Mouse (Mus musculus): ENCODE measurements around the gene Trim30b.
"Not testable (repeated sequence)": the region's sequence is repeated elsewhere in the genome, so short reads cannot be mapped to it uniquely, and the experiment has no call there.

Gene Trim30b

DNA sequence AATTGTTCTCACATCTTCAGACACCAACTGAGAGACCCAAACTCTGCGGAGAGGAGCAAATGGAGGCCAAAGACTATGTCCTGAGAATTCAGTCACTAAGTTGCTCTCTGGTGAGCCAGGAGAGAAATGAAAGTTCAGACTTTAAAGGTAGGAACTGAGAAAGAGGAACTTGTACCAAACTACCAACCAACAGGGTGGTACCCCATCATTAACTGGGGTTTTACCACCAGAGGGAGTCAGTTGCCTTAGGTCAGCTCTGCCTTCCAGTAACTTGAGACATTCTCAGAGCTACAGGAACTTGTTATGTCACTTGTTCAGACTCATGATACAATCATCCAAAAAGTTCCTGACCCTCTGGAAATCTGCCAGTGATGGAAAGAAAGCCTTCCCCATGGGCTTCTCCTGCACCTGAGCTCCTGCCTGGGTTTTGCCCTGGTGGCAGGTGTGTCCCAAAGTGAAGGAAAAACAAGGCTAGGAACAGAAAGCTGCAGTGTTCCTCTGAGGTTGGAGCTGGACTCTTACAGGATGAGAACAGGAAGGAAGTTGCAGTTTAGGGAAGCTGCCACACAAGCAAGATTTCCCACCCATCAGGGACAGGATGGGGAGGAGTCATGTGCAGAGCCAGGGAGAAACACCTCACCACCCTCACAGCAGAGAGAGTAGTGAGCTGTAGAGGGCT is at the start of gene Trim30b:
Trim30b (minus strand) TSS at position 149 of the 679 bp plus-strand sequence.
- DNase-seq (ENCODE audit: low spot score in 2 of 2) = peak in 1 of 2 experiments; percentile 10

DNA sequence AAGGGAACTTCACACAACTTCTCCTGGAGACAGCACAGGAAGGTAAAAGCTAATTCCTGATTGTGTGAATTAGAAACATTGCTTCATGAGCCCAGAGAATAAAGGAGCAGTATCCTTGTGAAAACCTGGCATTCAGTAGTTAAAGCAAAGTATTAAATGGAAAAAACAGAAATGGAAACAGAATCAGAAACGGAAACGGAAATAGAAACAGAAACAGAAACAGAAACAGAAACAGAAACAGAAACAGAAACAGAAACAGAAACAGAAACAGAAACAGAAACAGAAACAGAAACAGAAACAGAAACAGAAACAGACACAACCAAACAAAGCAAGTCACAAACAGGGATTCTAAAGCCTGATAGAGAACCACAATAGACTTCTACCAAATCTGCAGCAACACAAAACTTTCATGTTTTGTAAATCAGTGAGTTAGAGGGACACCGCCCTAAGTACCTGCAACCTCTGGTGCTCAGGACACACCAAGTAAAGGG is 34.8 kb upstream of the Trim30b start:
- no peak for DNase-seq (ENCODE audit: low spot score in 2 of 2)

DNA sequence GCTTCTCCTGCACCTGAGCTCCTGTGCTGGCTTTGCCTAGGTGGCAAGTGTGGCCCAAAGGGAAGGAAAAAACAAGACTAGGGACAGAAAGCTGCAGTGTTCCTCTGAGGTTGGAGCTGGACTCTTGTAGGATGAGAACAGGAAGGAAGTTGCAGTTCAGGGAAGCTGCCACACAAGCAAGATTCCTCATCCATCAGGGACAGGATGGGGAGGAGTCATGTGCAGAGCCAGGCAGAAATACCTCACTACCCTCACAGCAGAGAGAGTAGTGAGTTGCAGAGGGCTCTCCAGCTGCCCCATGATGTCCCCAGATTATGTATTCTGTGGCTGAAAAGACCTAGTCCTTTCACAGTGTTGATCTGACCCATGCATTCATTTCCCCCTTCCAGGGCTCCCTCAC is 31.5 kb upstream of the Trim30b start:
- DNase-seq (ENCODE audit: low spot score in 2 of 2) = no peak

DNA sequence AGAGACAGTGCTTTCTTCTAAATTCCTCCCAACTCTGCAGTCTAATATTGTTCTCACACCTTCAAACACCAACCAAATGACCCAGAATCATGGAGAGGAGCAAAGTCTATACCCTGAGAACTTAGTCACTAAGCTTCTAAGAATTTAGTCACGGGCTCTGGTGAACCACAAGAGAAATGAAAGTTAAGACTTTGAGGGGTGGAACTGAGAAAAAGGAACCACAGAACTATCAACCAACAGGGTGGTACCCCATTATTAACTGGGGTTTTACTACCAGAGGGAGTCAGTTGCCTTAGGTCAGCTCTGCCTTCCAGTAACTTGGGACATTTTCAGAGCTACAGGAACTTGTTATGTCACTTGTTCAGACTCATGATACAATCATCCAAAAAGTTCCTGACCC is 31.0 kb upstream of the Trim30b start, which contains the start of gene Trim30c:
Trim30c (minus strand) TSS at position 140 of the 400 bp plus-strand sequence.
- no peak for DNase-seq (ENCODE audit: low spot score in 2 of 2)

DNA sequence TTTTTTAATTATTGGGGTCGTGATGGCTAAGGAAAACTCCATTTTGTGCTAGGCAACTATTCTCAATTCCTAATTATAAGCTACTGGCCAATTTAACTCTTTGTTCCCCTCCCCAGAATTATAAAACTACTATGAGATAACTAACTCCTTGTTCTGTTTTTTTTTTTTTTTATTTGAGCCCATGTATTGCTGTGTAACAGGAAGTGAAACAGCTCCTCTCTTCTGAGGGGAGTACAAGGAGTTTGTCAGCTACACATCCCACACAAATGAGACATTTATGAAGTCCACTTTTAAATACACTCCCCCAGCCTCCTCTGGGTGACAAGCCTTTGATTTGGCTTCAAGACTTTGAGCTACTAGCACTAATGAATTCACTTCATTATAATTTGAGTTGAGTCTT is 28.8 kb upstream of the Trim30b start:
- no peak for DNase-seq (ENCODE audit: low spot score in 2 of 2)

DNA sequence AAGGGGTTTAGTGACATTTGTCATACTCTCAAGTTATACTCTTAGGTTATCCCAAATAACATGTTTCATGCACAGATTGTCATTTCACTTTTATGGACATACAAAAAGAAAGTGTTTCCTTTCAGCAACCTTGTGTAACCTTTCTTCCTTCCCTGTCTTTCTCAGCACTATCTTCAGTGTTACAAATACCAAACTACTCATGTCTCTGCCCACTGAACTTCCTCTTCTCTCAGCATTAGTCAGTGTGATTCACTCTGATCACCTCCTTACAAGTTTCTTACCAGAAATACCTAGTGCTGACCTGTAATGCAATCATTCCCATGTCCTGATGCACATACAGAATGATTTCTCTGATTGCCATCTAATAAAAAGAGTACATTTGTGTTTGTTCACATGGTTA is 3.3 kb downstream of the Trim30b start:
- DNase-seq (ENCODE audit: low spot score in 2 of 2) = no peak

DNA sequence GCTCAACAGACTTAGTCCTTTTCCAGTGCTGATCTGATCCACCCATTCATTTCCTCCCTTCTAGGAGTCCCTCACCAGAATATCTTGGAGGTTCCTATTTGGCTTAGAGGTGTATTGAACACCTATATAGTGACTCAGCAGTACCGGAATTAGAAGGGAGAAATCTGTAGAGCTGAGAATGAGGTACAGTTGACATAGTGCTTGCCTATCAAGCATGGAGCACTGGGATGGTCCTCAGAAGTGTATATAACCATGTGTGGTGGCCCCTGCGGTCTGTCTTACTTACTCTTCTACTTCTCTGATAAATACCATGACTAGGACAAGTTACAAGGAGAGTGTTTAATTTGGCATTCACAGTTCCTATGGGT is 16.1 kb downstream of the Trim30b start:
- DNase-seq (ENCODE audit: low spot score in 2 of 2) = no peak

DNA sequence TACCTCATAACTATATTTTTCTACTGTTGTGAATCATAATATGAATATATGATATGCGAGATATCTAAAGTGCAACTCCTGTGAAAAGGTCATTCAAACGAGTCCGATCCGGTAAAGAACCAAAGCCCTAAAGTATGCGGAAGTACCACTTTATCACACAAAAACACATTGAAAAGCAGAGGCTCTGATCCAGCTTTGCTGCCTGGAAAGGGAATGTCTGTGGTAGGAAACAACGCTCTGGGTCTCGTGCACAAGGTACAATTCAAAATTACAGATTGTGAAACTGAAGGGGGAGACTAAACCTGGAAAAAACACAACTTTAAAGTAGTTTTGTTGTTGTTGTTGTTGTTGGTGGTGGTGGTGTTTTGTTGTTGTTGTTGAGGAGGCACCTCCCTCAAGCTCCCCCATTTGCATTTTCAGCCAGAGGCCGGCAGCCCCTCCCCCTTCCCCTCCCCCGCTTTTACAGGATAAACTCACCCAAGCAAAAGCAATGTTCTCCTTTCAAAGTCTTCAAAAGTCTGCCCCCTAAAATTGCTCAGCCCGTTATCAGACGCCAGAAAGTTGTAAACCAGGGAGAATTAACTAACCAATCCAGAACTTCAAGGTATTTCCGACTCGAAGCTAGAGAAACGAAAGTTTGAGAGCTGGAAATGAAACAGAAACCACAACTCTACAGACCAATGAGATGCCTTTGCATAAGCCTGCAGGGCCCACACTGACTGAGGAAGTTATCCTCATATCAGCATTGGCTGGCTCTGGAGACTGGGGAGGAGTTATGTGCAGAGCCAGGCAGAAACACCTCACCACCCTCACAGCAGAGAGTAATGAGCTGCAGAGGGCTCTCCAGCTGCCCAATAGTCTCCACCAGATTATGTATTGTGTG is 16.7 kb downstream of the Trim30b start, which contains the start of gene Trim12c:
Trim12c (minus strand) TSS at position 646 of the 883 bp plus-strand sequence.
- DNase-seq (ENCODE audit: low spot score in 2 of 2) = peak in 1 of 2 experiments; percentile 11

DNA sequence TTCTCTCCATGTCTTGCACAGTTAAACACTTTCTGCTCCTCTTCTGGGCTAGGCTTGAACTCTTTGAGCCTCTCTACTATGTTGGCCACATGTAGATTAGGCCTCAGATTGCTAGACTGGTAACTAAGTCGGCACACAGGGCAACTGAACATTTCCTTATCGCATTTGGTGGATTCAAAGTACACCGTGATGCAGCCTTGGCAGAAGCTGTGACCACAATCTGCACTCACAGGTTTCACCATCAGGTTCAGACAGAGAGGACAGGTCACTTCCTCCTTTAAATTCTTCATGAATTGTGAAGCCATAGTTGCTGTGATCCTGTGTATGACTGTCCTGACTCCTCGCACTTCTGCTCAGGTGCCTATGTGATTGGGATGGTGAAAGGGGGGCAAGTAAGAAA is 21.6 kb downstream of the Trim30b start:
- not testable (repeated sequence) for DNase-seq (ENCODE audit: low spot score in 2 of 2)

DNA sequence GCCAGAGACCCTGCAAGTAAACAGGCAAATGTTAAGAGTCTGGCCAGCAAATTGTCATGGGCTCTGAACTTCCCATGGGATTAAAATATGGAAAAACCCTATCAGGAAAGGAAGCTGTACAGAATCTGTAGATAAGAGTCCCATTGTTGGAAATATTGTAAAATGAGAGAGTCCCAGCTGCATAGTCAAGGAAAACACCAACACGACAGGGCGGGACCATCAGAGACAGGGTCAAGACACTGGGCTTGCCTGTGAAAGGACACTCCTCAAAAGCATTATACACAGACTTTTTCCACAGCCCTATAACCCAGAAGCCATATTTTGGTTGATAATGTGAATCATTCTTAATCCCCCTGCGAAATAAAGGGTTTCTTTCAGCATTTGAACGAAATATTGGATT is 28.9 kb downstream of the Trim30b start:
- not testable (repeated sequence) for DNase-seq (ENCODE audit: low spot score in 2 of 2)

DNA sequence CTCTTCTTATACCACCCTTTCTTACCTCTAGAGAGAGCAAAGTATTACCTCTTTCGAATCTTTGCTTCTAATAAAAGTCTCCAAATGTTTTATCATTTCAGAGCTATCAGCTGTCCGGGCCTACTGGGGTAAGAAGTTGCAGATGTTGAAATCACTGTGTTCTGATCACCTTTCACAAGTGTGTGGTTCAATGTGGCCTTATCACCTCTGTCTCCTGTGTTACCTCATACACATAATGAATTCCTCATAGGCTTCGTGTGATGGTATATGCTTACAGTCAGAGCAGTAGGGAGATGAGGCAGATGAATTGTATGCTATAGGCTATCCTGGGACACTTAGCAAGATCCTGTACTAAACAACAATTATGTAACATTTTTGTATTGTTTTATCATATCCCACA is 34.1 kb downstream of the Trim30b start:
- DNase-seq (ENCODE audit: low spot score in 2 of 2) = not testable (repeated sequence)

DNA sequence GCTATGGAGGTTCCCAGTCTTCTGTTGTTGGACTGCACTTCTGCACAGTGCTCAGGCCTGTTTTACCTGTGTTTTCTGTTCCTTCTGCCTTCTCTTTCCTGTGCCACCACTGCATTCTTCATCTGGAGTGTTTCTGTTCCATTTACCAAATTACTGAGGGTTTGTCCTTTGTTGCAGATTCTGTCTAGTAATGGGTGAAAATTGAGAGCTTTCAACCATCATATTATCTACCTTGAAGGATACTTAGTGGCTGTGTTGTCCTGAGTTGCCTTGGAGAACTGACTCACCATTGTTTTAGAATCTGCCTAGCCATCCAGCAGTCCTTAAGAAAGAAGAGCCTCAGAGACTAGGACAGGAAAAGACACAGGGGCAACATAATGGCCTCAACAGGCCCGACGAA is 40.5 kb downstream of the Trim30b start, which contains the start of gene Trim34b:
Trim34b (plus strand) TSS at position 301 of the 400 bp plus-strand sequence.
- DNase-seq (ENCODE audit: low spot score in 2 of 2) = not testable (repeated sequence)

DNA sequence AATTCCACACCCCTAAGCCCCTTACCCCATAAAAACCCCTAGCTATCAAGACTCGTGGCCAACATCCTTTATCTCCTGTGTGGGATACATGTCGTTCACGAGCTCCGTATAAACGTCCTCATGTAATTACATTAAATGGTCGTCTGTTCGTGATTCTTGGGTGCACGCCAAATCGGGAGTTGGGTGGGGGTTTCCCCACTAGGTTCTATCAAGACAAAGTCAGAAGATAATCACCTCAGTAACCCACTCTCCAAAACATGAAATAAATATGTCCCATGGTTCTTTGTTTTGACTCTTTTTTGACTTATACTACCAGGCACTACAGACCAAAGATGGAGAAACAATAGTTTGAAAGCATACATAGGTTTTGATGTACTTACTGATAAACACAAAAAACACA is 47.7 kb downstream of the Trim30b start:
- no peak for DNase-seq (ENCODE audit: low spot score in 2 of 2)

DNA sequence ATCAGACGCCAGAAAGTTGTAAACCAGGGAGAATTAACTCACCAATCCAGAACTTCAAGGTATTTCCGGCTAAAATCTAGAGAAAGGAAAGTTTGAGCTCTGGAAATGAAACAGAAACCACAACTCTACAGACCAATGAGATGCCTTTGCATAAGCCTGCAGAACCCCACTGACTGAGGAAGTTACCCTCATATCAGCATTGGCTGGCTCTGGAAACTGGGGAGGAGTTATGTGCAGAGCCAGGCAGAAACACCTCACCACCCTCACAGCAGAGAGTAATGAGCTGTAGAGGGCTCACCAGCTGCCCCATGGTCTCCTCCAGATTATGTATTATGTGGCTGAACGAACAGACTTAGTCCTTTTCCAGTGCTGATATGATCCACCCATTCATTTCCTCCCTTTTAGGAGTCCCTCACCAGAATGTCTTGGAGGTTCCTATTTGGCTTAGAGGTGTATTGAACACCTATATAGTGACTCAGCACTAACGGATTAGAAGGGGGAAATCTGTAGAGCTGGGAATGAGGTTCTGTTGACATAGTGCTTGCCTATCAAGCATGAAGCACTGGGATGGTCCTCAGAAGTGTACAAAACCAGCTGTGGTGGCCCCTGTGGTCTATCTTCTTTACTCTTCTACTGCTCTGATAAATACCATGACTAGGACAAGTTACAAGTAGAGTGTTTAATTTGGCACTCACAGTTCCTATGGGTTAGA is 54.2 kb downstream of the Trim30b start, which contains the start of gene Trim12a:
Trim12a (minus strand) TSS at position 98 of the 712 bp plus-strand sequence.
- DNase-seq (ENCODE audit: low spot score in 2 of 2) = not testable (repeated sequence)

DNA sequence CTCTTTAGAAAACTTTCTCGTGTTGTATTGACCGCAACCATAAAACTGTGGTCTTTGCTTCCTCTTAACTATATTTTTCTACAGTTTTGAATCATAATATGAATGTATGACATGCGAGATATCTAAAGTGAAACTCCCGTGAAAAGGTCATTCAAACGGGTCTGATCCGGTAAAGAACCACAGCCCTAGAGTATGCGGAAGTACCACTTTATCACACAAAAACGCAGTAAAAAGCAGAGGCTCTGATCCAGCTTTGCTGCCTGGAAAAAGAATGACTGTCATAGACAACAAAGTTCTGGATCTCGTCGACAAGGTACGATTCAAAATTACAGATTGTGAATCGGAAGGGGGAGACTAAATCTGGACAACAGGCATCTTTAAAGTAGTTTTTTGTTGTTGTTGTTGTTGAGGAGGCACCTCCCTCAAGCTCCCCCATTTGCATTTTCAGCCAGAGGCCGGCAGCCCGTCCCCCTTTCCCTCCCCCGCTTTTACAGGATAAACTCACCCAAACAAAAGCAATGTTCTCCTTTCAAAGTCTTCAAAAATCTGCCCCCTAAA is 54.8 kb downstream of the Trim30b start:
- DNase-seq (ENCODE audit: low spot score in 2 of 2) = no peak

Data from left cerebral cortex, adult 9 months (tissue).